Mouse (Mus musculus): ENCODE data around the gene Slc8a1. TPM values are rescaled to one million over a fixed set of nuclear protein-coding genes. Genes with fewer than 3 reads are reported as not detected.

Slc8a1 gene
- polyA plus RNA-seq (2012; rRNA removed) = 24.2 TPM in 2 replicates

DNA sequence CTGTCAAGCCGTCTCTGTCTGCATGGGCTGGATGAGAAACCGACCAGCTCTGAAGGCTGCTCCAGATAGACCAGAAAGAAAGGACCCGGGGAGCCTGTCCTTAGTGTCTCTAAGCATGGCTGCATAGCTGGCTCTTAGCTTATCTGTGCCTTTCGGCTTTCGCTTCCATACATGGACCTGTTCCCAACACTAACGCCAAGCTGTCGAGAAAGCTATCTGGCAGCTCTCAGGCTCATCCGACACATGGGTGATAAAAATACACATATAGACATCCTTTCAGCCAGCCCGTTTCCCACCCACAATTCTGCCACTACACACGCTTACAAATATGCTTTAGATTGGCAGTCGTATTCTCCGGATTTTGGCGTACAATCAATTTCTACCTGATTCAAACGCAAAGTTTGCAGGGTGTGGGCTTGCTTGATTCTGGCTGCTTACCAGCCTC is at the start of gene Slc8a1:
TSS of gene Slc8a1 (minus strand) at position 67 of the 445 bp plus-strand sequence.

DNA sequence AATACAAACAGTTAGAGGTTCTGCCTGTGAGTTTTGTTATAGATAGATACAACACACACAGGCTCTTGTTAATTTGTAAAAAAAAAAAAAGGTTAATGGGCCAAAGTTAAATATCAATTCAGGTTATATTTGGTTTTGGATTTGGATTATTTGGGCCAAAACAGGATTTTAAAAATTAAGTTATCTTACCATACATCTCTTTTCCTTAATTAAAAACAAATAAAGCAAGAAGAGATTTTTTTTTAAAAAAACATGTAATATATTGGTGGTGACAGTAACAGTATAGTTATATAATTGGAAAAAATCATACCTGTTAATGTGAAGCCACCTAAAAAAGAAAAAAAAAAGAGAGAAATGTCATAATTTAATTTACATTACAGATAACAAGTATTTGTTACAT is 296.7 kb downstream of the Slc8a1 start, which contains the start of gene Gm11096:
TSS of gene Gm11096 (plus strand) at position 301 of the 400 bp plus-strand sequence.

